Mouse (Mus musculus) liver, postnatal 0 days (tissue): ENCODE measurements around the gene Tmem106b.

Experiments used
- CTCF ChIP-seq: sonication (generic); IDR thresholded peaks from 2 replicates; pipeline ENCODE4 v1.5.1; 2016; ENCODE audit warnings: antibody characterized with exemption, low read depth
- EP300 ChIP-seq: IDR thresholded peaks from 2 replicates; pipeline ENCODE4 v1.6.1; 2016; ENCODE audit warnings: antibody characterized with exemption, low read depth, mild to moderate bottlenecking

DNA sequence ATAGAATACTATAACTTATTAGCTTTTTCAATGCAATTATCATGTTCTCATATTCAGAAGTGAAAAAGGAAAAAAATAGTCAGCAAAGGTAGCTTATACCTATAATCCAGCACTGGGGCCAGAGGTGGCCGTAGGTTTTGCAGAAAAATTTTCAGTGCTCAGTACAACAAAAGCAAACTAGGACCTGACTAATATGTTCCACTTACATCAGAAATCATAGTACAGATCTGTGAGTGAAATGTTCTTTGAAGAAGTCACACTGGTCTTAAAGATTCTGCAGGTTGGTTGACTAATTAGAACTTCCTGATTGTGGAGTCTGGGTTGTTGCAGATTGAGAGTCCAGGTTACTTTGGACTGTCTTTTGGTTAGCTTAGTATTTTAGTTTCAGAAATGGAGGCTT, 67.7 kb downstream of the Tmem106b start:
- no peak for TF ChIP-seq EP300
- TF ChIP-seq CTCF, result no peak
